Mouse (Mus musculus) testis, adult 2 months (tissue): ENCODE measurements around the gene St6galnac3.

Experiments used
- CTCF ChIP-seq: fragments of 200-500 bp; IDR thresholded peaks from 2 replicates; pipeline ENCODE4 v1.5.1; 2012; ENCODE audit warnings: low read depth, mild to moderate bottlenecking, inconsistent platforms, low read length, moderate library complexity; ENCODE audit not compliant: control insufficient read depth, insufficient read depth, insufficient replicate concordance
- POLR2A ChIP-seq: fragments of 200-500 bp; IDR thresholded peaks from 2 replicates; pipeline ENCODE4 v1.6.1; 2012; ENCODE audit warnings: low read depth, mild to moderate bottlenecking, inconsistent platforms, low read length, moderate library complexity; ENCODE audit not compliant: control insufficient read depth

DNA sequence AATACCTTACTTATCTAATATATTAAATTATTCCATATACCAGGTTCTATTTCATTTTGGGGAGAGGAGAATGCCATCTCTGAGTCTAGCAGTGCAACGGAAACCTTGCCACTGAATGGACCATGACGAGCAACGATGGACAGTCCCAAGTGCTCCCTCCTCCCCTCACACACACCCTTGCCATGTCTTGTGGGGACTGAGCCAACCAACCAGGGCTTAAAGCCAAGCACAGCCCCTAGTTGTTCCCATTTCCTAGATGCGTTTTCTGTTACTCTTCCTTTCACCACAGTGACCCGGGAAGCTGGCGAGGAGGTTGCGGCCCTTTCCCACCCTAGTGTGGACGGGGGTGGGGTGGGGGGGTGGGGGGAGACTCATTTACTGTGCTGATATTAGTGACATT lies 165.4 kb downstream of the St6galnac3 start:
- no peak for TF ChIP-seq CTCF
- no peak for TF ChIP-seq POLR2A
